Mouse (Mus musculus): ENCODE data around the gene Erbb2.

The Erbb2 gene

GRCm38 (mm10) chr11:98385638-98386585 lies 26.4 kb upstream of the Erbb2 start, which contains the start of gene Pnmt:
Gene Pnmt, plus strand, starts transcription at chr11:98386450.
- no peak for DNase-seq

GRCm38 (mm10) chr11:98386596-98386995 lies 25.7 kb upstream of the Erbb2 start:
- DNase-seq, result no peak

- no peak for DNase-seq
Observed at GRCm38 (mm10) chr11:98387056-98387577, 25.2 kb upstream of the Erbb2 start.

- DNase-seq, result no peak
Observed at GRCm38 (mm10) chr11:98388282-98388681, 24.0 kb upstream of the Erbb2 start.

GRCm38 (mm10) chr11:98389221-98389780 lies 23.0 kb upstream of the Erbb2 start:
- peak; percentile 73 for DNase-seq

- DNase-seq, result peak; percentile 15
Observed at GRCm38 (mm10) chr11:98390141-98390540, 22.1 kb upstream of the Erbb2 start.

- DNase-seq, result no peak
Observed at GRCm38 (mm10) chr11:98392034-98392433, 20.2 kb upstream of the Erbb2 start.

- DNase-seq, result no peak
Observed at GRCm38 (mm10) chr11:98392645-98393044, 19.6 kb upstream of the Erbb2 start.

GRCm38 (mm10) chr11:98393317-98393716 lies 19.0 kb upstream of the Erbb2 start:
- DNase-seq, result peak; percentile 28

- no peak for DNase-seq
Observed at GRCm38 (mm10) chr11:98394301-98394700, 18.0 kb upstream of the Erbb2 start.

GRCm38 (mm10) chr11:98395041-98395440 lies 17.2 kb upstream of the Erbb2 start:
- peak; percentile 15 for DNase-seq

- peak; percentile 16 for DNase-seq
Observed at GRCm38 (mm10) chr11:98397946-98398345, 14.3 kb upstream of the Erbb2 start.

GRCm38 (mm10) chr11:98400161-98400726 lies 12.0 kb upstream of the Erbb2 start, which contains the start of gene Pgap3:
Gene Pgap3, minus strand, starts transcription at chr11:98400490.
- peak; percentile 90 for DNase-seq

- no peak for DNase-seq
Observed at GRCm38 (mm10) chr11:98400816-98401215, 11.5 kb upstream of the Erbb2 start.

- DNase-seq, result no peak
Observed at GRCm38 (mm10) chr11:98406621-98407020, 5.6 kb upstream of the Erbb2 start.

- DNase-seq, result no peak
Observed at GRCm38 (mm10) chr11:98408872-98409271, 3.4 kb upstream of the Erbb2 start.

GRCm38 (mm10) chr11:98409341-98409822 lies 2.9 kb upstream of the Erbb2 start:
- no peak for DNase-seq

- no peak for DNase-seq
Observed at GRCm38 (mm10) chr11:98412797-98413301, 579 bp downstream of the Erbb2 start.

GRCm38 (mm10) chr11:98413731-98414130 lies 1.5 kb downstream of the Erbb2 start:
- no peak for DNase-seq

GRCm38 (mm10) chr11:98414162-98414561 lies 1.9 kb downstream of the Erbb2 start:
- DNase-seq, result no peak

- no peak for DNase-seq
Observed at GRCm38 (mm10) chr11:98417074-98417473, 4.8 kb downstream of the Erbb2 start.

- no peak for DNase-seq
Observed at GRCm38 (mm10) chr11:98418273-98418672, 6.0 kb downstream of the Erbb2 start.

- no peak for DNase-seq
Observed at GRCm38 (mm10) chr11:98418939-98419547, 6.8 kb downstream of the Erbb2 start.
